Mouse (Mus musculus): ENCODE data around the gene Ptp4a2. TPM values are rescaled to one million over a fixed set of nuclear protein-coding genes. Genes with fewer than 3 reads are reported as not detected.

Ptp4a2 gene
- polyA plus RNA-seq (2012; rRNA removed; ENCODE audit: low replicate concordance) = 10.6 and 18.3 TPM in 2 replicates

GRCm38 (mm10) chr4:129810798-129811604 is at the start of gene Ptp4a2:
Gene Ptp4a2 (plus strand): TSS chr4:129811219.

Other genes starting within 250 kb of the Ptp4a2 start
- 3.1 and 9.9 TPM in 2 replicates for gene Lck, start 237.6 kb upstream of the Ptp4a2 start, polyA plus RNA-seq (2012; rRNA removed; ENCODE audit: low replicate concordance)
- gene Fam167b, start 232.7 kb upstream of the Ptp4a2 start, polyA plus RNA-seq (2012; rRNA removed; ENCODE audit: low replicate concordance) = 0.12 and 0.74 TPM in 2 replicates
- 131 and 141 TPM in 2 replicates for gene Eif3i, start 210.6 kb upstream of the Ptp4a2 start, polyA plus RNA-seq (2012; rRNA removed; ENCODE audit: low replicate concordance)
- 82.2 and 99.8 TPM in 2 replicates for gene Tmem234, start 210.6 kb upstream of the Ptp4a2 start, polyA plus RNA-seq (2012; rRNA removed; ENCODE audit: low replicate concordance)
- 2.8 and 3.6 TPM in 2 replicates for gene Dcdc2b, start 197.0 kb upstream of the Ptp4a2 start, polyA plus RNA-seq (2012; rRNA removed; ENCODE audit: low replicate concordance)
- 23.9 and 24.6 TPM in 2 replicates for gene Iqcc, start 192.1 kb upstream of the Ptp4a2 start, polyA plus RNA-seq (2012; rRNA removed; ENCODE audit: low replicate concordance)
- 4.5 and 7.3 TPM in 2 replicates for gene Ccdc28b, start 187.3 kb upstream of the Ptp4a2 start, polyA plus RNA-seq (2012; rRNA removed; ENCODE audit: low replicate concordance)
- gene Txlna, start 170.2 kb upstream of the Ptp4a2 start, polyA plus RNA-seq (2012; rRNA removed; ENCODE audit: low replicate concordance) = 10.7 and 14.1 TPM in 2 replicates
- 7.2 and 11.7 TPM in 2 replicates for gene Kpna6, start 138.5 kb upstream of the Ptp4a2 start, polyA plus RNA-seq (2012; rRNA removed; ENCODE audit: low replicate concordance)
- gene Tmem39b, start 114.4 kb upstream of the Ptp4a2 start, polyA plus RNA-seq (2012; rRNA removed; ENCODE audit: low replicate concordance) = 15.2 and 19.6 TPM in 2 replicates
- 45.9 and 66.1 TPM in 2 replicates for gene Khdrbs1, start 68.9 kb upstream of the Ptp4a2 start, polyA plus RNA-seq (2012; rRNA removed; ENCODE audit: low replicate concordance)
- gene Spocd1, start 118.0 kb downstream of the Ptp4a2 start, polyA plus RNA-seq (2012; rRNA removed; ENCODE audit: low replicate concordance) = 0.08 TPM in 1 of 2 replicates, not detected in the other
- gene Adgrb2, start 173.7 kb downstream of the Ptp4a2 start, polyA plus RNA-seq (2012; rRNA removed; ENCODE audit: low replicate concordance) = 0.75 and 2.0 TPM in 2 replicates
- gene Col16a1, start 236.6 kb downstream of the Ptp4a2 start, polyA plus RNA-seq (2012; rRNA removed; ENCODE audit: low replicate concordance) = 6.3 and 12.2 TPM in 2 replicates

All from duodenum, adult 2 months (tissue).